Mouse (Mus musculus): ENCODE results near the gene Cfap157. TPM values are rescaled to one million over a fixed set of nuclear protein-coding genes. Genes with fewer than 3 reads are reported as not detected.

Gene Cfap157
- polyA plus RNA-seq, 1 experiment, result 1.7 TPM

GRCm38 (mm10) chr2:32769327-32770085, 14.7 kb downstream of the Cfap157 start:
- Histone ChIP-seq H3K4me3 (replicated peaks; ENCODE audit: insufficient read depth, low read depth, low read length) (no peak overlapping the region), H3K4me1 (ENCODE audit: control insufficient read depth, insufficient read depth, low read length) (peaks cover 12% of the 10 kb centered on the region; the same call in 1 of the 2 replicates), H3K27ac (ENCODE audit: insufficient read depth, low read length) (no peak overlapping the region), H3K27me3 (ENCODE audit: control insufficient read depth, insufficient read depth, low read length) (no peaks in the 10 kb centered on the region)
- WGBS, result 58% methylated on average over 5 of the region's 5 CpGs
- no peak for DNase-seq
- TF ChIP-seq POLR2A (IDR thresholded peaks at IDR 0.05; ENCODE audit: borderline replicate concordance, insufficient read depth, low read length) (no peak), CTCF (IDR thresholded peaks at IDR 0.05; ENCODE audit: borderline replicate concordance, insufficient read depth, low read depth, low read length) (no peak)

GRCm38 (mm10) chr2:32768661-32769285, 15.5 kb downstream of the Cfap157 start:
- H3K27ac ChIP-seq (ENCODE audit: insufficient read depth, low read length), result no peak overlapping the region
- 35% methylated on average over 19 of the region's 19 CpGs for WGBS
- peak; percentile 56 to 63 for DNase-seq
- no peak overlapping the region for H3K4me3 ChIP-seq (replicated peaks; ENCODE audit: insufficient read depth, low read depth, low read length)
- TF ChIP-seq CTCF (IDR thresholded peaks at IDR 0.05; ENCODE audit: borderline replicate concordance, insufficient read depth, low read depth, low read length), result no peak
- TF ChIP-seq POLR2A (IDR thresholded peaks at IDR 0.05; ENCODE audit: borderline replicate concordance, insufficient read depth, low read length), result no peak
- H3K4me1 ChIP-seq (ENCODE audit: control insufficient read depth, insufficient read depth, low read length), result peaks cover 12% of the 10 kb centered on the region; the same call in 1 of the 2 replicates
- H3K27me3 ChIP-seq (ENCODE audit: control insufficient read depth, insufficient read depth, low read length), result no peaks in the 10 kb centered on the region

- H3K27me3 ChIP-seq (ENCODE audit: control insufficient read depth, insufficient read depth, low read length), result no peaks in the 10 kb centered on the region
- H3K4me1 ChIP-seq (ENCODE audit: control insufficient read depth, insufficient read depth, low read length), result peaks cover 12% of the 10 kb centered on the region; the same call in 1 of the 2 replicates
- DNase-seq, result no peak
- TF ChIP-seq CTCF (IDR thresholded peaks at IDR 0.05; ENCODE audit: borderline replicate concordance, insufficient read depth, low read depth, low read length), result no peak
- no peak for TF ChIP-seq POLR2A (IDR thresholded peaks at IDR 0.05; ENCODE audit: borderline replicate concordance, insufficient read depth, low read length)
- no peak overlapping the region for H3K4me3 ChIP-seq (replicated peaks; ENCODE audit: insufficient read depth, low read depth, low read length)
- H3K27ac ChIP-seq (ENCODE audit: insufficient read depth, low read length), result no peak overlapping the region
- WGBS, result 50% methylated on average over 12 of the region's 12 CpGs
Measured at GRCm38 (mm10) chr2:32767241-32767640, 17.0 kb downstream of the Cfap157 start.

- WGBS, result 78% methylated on average over 3 of the region's 3 CpGs
- DNase-seq, result no peak
- Histone ChIP-seq H3K4me1 (ENCODE audit: control insufficient read depth, insufficient read depth, low read length) (peaks cover 19% of the 10 kb centered on the region), H3K27me3 (ENCODE audit: control insufficient read depth, insufficient read depth, low read length) (no peaks in the 10 kb centered on the region), H3K4me3 (replicated peaks; ENCODE audit: insufficient read depth, low read depth, low read length) (no peak overlapping the region), H3K27ac (ENCODE audit: insufficient read depth, low read length) (no peak overlapping the region)
- no peak for TF ChIP-seq POLR2A (IDR thresholded peaks at IDR 0.05; ENCODE audit: borderline replicate concordance, insufficient read depth, low read length)
- no peak for TF ChIP-seq CTCF (IDR thresholded peaks at IDR 0.05; ENCODE audit: borderline replicate concordance, insufficient read depth, low read depth, low read length)
Measured at GRCm38 (mm10) chr2:32763353-32763752, 20.9 kb downstream of the Cfap157 start.

GRCm38 (mm10) chr2:32761859-32762258, 22.4 kb downstream of the Cfap157 start:
- WGBS, result 41% methylated on average over 4 of the region's 4 CpGs
- TF ChIP-seq POLR2A (IDR thresholded peaks at IDR 0.05; ENCODE audit: borderline replicate concordance, insufficient read depth, low read length) (no peak), CTCF (IDR thresholded peaks at IDR 0.05; ENCODE audit: borderline replicate concordance, insufficient read depth, low read depth, low read length) (no peak)
- Histone ChIP-seq H3K4me1 (ENCODE audit: control insufficient read depth, insufficient read depth, low read length) (peaks cover 14% of the 10 kb centered on the region), H3K27ac (ENCODE audit: insufficient read depth, low read length) (no peak overlapping the region), H3K4me3 (replicated peaks; ENCODE audit: insufficient read depth, low read depth, low read length) (no peak overlapping the region), H3K27me3 (ENCODE audit: control insufficient read depth, insufficient read depth, low read length) (no peaks in the 10 kb centered on the region)
- no peak for DNase-seq

GRCm38 (mm10) chr2:32761361-32761760, 22.9 kb downstream of the Cfap157 start:
- TF ChIP-seq POLR2A (IDR thresholded peaks at IDR 0.05; ENCODE audit: borderline replicate concordance, insufficient read depth, low read length) (no peak), CTCF (IDR thresholded peaks at IDR 0.05; ENCODE audit: borderline replicate concordance, insufficient read depth, low read depth, low read length) (no peak)

GRCm38 (mm10) chr2:32759001-32759400, 25.2 kb downstream of the Cfap157 start:
- peaks cover 14% of the 10 kb centered on the region for H3K4me1 ChIP-seq (ENCODE audit: control insufficient read depth, insufficient read depth, low read length)
- TF ChIP-seq CTCF (IDR thresholded peaks at IDR 0.05; ENCODE audit: borderline replicate concordance, insufficient read depth, low read depth, low read length) (no peak), POLR2A (IDR thresholded peaks at IDR 0.05; ENCODE audit: borderline replicate concordance, insufficient read depth, low read length) (no peak)
- no peak overlapping the region for H3K4me3 ChIP-seq (replicated peaks; ENCODE audit: insufficient read depth, low read depth, low read length)
- DNase-seq, result no peak
- 10% methylated on average over 2 of the region's 2 CpGs for WGBS
- H3K27me3 ChIP-seq (ENCODE audit: control insufficient read depth, insufficient read depth, low read length), result no peaks in the 10 kb centered on the region
- no peak overlapping the region for H3K27ac ChIP-seq (ENCODE audit: insufficient read depth, low read length)

More at GRCm38 (mm10) chr2:32761361-32761760, 22.9 kb downstream of the Cfap157 start:
- WGBS, result 38% methylated on average over 14 of the region's 14 CpGs
- peaks cover 14% of the 10 kb centered on the region for H3K4me1 ChIP-seq (ENCODE audit: control insufficient read depth, insufficient read depth, low read length)
- DNase-seq, result no peak
- no peak overlapping the region for H3K4me3 ChIP-seq (replicated peaks; ENCODE audit: insufficient read depth, low read depth, low read length)
- H3K27ac ChIP-seq (ENCODE audit: insufficient read depth, low read length), result no peak overlapping the region
- H3K27me3 ChIP-seq (ENCODE audit: control insufficient read depth, insufficient read depth, low read length), result no peaks in the 10 kb centered on the region

- Histone ChIP-seq H3K4me1 (ENCODE audit: control insufficient read depth, insufficient read depth, low read length) (peaks cover 14% of the 10 kb centered on the region), H3K27me3 (ENCODE audit: control insufficient read depth, insufficient read depth, low read length) (no peaks in the 10 kb centered on the region), H3K4me3 (replicated peaks; ENCODE audit: insufficient read depth, low read depth, low read length) (no peak overlapping the region), H3K27ac (ENCODE audit: insufficient read depth, low read length) (no peak overlapping the region)
- TF ChIP-seq CTCF (IDR thresholded peaks at IDR 0.05; ENCODE audit: borderline replicate concordance, insufficient read depth, low read depth, low read length), result no peak
- TF ChIP-seq POLR2A (IDR thresholded peaks at IDR 0.05; ENCODE audit: borderline replicate concordance, insufficient read depth, low read length), result no peak
- no peak for DNase-seq
- WGBS, result 51% methylated on average over 8 of the region's 8 CpGs
Measured at GRCm38 (mm10) chr2:32758503-32758902, 25.7 kb downstream of the Cfap157 start.
